Mouse (Mus musculus): ENCODE results near the gene Dnaic2.

DNA sequence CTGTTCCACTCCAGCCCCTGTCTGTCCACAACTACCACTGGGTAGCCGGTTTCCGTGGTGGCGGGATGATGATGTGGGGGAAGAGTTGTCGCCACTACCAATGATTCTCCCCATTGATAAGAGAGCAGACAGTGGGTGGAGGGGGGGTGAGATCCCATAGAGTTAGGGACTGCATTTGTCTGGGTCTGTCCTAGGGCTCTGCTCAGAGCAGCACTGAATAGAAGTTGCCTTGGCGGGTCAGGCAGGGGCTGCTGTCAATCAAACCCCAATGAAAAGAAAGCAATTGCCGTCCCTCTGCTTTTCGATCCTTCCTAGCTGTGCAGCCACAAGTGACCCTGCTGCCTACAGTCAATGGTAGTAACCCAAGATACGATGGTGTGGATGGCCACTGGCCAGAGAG is 76.8 kb downstream of the Dnaic2 start:
- TF ChIP-seq CTCF (IDR thresholded peaks at IDR 0.05; ENCODE audit: low read depth, low read length) (no peak), POLR2A (IDR thresholded peaks at IDR 0.05; ENCODE audit: insufficient read depth, low read length) (no peak)
